Mouse (Mus musculus) pancreas, adult 10 weeks (tissue): ENCODE results near the gene Alkbh2. TPM values are rescaled to one million over a fixed set of nuclear protein-coding genes. Genes with fewer than 3 reads are reported as not detected.

Source experiments
- polyA plus RNA-seq: library from polyadenylated mRNA; stranded (reverse); fragments of 350-450 nt; fragmentation: Illumina TruSeq; extraction: RNeasy Lipid Tissue Mini Kit (QIAGEN cat#74804); gene quantifications from one replicate; pipeline ENCODE4 v1.2.3, GENCODE M21; 2015; ENCODE audit warnings: low read depth, low replicate concordance; ENCODE audit not compliant: insufficient read depth

Alkbh2 gene
- polyA plus RNA-seq = 3.9 TPM

GRCm38 (mm10) chr5:114127374-114128349 lies at the start of gene Alkbh2:
Gene Alkbh2, minus strand, starts transcription at chr5:114128218.

GRCm38 (mm10) chr5:114146028-114146888 lies 18.2 kb upstream of the Alkbh2 start, which contains the start of gene Acacb:
Gene Acacb, plus strand, starts transcription at chr5:114146535.

GRCm38 (mm10) chr5:114130211-114130605 lies 2.2 kb upstream of the Alkbh2 start, which contains the start of gene Ung:
Gene Ung, plus strand, starts transcription at chr5:114130386.

GRCm38 (mm10) chr5:114091057-114091807 lies 36.8 kb downstream of the Alkbh2 start, which contains the start of gene Svop:
Gene Svop, minus strand, starts transcription at chr5:114091570.

Other genes with a start within 250 kb of the Alkbh2 start
- 9.9 TPM for gene Coro1c, start 219.5 kb downstream of the Alkbh2 start, polyA plus RNA-seq
- gene Ssh1, start 134.3 kb downstream of the Alkbh2 start, polyA plus RNA-seq = 4.2 TPM
- not detected for gene Dao, start 124.5 kb downstream of the Alkbh2 start, polyA plus RNA-seq
- gene Usp30, start 62.8 kb downstream of the Alkbh2 start, polyA plus RNA-seq = 3.7 TPM
- 0.46 TPM for gene Svop, start 36.6 kb downstream of the Alkbh2 start, polyA plus RNA-seq
- 2.3 TPM for gene Ung, start 2.2 kb upstream of the Alkbh2 start, polyA plus RNA-seq
- gene Acacb, start 18.3 kb upstream of the Alkbh2 start, polyA plus RNA-seq = 9.0 TPM
- not detected for gene Foxn4, start 145.6 kb upstream of the Alkbh2 start, polyA plus RNA-seq
- gene Myo1h, start 160.9 kb upstream of the Alkbh2 start, polyA plus RNA-seq = not detected